Mouse (Mus musculus) cerebellum, adult 8-10 months (tissue): ENCODE results near the gene Helz2.

Experiments used
- DNase-seq: peaks from one replicate; pipeline ENCODE4 v3.0.0; 2022

The Helz2 gene

DNA sequence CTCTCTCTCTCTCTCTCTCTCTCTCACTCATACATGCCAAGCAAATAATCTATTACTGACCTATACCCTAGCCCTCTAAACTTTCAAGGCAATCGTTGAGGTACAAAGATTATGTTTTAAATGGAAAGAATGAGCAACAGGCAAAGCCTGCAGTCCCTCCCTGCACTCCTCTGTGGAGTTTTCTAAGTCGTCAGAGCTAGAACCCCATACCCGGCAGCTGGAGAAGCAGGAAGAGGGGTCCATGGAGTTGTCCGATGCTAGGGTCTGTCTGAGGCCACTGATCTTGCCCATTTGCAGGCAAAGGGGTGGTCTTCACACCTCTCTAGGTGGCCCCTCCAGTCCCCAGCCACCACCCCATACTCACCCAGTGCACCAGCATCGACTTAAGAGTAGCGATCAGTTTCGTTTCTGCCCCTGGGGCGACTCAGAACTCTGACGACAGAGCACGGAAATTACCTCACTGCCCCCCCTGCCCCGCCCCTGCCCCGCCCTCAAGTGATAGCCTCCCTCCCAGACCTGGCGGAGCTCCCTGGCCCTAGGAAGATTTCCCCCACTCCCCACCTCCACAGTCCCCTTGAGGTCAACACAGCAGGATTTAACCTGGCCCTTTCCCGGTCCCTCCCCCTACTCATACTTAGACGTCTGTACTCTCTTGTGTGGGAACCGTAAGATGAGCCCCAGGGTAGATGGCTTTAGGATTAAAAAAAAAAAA is at the start of gene Helz2:
Gene Helz2, minus strand, starts transcription at position 426 of the 712 bp plus-strand sequence.
- DNase-seq = no peak

DNA sequence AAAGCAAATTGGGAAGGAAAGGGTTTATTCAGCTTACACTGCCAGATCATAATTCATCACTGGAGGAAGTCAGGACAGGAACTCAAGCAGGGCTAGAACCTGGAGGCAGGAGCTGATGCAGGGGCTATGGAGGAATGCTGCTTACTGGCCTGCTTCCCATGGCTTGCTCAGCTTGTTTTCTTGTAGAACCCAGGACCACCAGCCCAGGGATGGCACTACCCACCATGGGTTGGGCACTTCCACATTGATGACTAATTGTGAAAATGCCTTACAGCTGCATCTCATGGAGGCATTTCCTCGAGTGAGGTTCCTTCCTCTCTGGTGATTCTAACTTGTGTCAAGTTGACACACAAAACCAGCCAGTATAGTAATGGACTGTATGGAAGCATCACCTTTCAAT is 49.1 kb upstream of the Helz2 start:
- DNase-seq = no peak

DNA sequence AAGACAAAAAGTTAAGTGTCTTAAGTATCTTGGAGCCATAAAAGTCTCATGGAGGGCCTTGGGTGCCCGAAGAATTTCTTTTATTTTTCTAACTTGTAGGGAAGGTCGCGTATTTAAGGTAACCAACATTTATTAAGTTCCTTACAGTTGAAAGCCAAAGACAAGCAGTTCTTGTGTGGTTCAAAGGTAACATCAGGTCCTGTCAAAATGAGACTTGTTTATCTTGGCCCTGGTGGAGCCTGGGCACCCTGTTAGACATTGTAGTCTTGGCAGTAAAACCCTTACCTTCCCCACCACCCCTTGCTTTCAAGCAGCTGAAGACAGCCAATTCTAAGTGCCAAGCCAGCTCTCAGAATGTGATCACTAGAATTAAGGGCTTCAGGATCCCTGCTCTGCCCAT is 46.9 kb upstream of the Helz2 start:
- no peak for DNase-seq

DNA sequence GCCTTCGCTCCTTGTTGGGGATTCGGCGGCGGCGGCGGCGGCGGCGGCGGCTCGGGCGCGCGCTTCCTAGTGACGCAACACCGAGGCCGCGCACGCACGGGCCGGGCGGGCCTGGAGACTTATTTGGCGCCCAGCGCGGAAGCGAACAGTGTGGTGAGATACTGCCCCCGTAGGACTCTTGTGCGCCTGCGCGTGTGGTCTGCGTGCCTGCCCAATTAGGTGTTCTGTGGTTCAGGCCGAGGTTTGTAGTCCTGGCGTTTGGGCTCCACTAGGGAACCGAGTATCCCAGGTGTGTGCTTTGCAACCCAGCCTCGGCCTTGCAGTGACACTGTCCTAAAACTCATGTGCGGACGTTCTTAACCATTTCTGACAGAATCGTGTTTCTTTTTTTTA is 46.1 kb upstream of the Helz2 start, which contains the start of gene Gmeb2:
Gene Gmeb2, minus strand, starts transcription at position 78 of the 393 bp plus-strand sequence.
- DNase-seq = peak; percentile 92

DNA sequence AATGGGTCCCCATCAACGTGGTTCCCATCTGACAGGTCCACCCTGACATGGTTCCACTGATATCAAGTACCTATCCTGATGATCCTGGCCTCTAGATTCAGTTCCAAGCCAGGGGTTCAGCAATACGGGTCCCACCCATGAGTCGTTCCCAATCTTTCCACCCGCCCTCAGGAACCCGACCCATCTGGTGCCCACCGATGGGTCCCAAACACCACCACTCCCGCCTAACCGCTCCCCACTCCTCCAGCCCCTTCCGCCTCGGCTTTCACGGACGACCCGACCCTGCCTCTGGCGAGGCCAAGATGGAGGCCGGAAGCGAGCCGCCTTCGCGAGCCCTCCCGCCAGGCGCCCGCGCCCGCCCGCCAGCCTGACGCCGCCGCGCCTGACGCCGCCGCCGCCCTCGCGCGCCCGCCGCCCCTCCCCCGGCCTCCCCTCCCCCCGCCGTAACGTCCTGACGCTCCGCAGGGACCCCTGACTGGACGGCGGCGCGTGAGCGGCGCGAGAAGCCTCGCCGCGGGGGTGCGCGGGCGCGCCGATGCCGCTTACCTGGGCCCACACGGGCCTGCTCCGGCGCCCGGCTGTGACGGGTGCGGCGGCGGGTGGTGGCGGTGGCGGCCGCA is 45.6 kb upstream of the Helz2 start:
- DNase-seq = peak; percentile 85

DNA sequence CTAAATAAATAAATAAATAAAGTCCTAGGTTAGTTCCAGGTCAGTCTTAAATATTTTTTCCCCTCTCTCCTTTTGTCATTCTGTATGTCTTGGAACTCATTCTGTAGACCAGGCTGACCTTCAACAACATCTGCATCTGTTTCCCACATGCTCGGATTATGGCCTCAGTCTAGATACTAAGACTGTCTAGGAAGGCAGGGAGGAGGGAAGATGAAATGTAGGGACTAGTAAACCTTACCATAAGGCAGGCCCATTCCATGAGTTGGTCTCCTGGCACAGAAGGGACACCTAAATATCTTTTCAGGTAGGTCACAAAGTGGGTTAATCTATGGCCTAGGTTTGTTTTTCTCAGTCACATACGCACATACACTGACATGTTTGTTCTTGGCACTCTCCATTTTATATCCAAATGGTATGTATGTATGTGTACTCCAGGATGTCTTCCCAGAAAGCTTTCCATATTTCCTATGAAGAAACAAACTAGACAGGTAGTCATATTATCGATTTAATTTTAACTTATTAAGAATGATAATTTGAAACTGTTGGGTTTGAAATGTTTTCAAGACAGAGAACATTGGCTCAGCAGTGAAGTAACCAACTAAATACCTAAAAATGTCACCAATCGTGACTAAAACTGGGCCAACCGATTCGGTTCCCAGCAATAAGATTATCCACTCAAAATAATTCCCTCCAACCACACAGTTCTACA is 45.0 kb upstream of the Helz2 start:
- no peak for DNase-seq

DNA sequence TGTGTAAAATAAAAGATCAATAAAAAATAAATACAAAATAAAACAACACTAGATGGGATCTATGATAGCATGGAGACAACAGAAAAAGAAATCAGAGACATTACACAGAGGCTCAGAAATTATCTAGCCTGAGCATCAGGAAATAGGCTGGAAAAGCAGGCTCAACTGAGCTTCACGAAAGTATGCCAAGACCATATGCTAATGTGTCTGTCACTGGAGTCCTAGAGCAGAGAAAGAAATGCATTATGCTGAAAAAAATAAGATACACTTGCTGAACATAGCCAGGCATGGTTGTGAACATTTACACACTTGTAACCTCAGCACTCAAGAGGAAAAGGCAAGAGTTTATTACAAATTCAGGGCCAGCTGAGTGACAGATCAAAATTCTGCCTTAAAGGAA is 38.1 kb upstream of the Helz2 start:
- DNase-seq = no peak

DNA sequence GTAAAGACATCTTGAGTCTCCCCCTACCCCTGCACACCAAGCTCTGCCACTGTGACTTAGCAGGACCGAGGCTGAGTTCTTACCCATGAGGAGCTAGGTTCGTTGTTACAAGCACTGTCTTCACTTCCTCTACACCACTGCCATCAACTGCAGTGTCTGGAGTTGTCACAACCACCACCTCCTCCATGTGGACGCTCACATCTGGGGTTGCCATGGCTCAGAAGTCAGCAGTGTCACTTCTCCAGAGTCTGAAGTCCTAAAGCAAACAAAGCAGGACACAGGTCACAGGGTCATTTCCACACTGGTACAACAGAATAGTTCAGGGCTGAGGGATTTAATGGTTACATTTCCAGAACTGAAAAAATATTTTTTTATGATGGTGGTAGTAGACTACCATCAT is 36.0 kb upstream of the Helz2 start:
- DNase-seq = no peak

DNA sequence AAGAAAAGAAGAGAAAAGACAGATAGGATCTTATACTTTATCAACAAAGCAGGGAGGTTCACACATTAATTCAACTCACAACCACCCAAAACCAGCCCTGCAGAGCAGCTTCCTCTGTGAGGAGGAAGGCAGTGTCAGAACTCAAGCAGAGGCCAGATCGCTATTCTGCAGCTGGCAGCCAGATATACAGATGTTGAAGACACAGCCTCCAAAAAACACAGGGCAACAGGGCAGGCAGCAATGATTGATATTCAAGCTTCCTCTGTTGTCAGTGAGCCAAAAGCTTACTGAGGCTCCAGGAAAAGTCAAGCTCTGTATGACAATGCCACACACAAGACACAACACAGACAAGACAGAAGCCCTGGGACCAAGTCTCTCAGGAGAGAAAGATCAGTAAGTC is 34.9 kb upstream of the Helz2 start:
- no peak for DNase-seq

DNA sequence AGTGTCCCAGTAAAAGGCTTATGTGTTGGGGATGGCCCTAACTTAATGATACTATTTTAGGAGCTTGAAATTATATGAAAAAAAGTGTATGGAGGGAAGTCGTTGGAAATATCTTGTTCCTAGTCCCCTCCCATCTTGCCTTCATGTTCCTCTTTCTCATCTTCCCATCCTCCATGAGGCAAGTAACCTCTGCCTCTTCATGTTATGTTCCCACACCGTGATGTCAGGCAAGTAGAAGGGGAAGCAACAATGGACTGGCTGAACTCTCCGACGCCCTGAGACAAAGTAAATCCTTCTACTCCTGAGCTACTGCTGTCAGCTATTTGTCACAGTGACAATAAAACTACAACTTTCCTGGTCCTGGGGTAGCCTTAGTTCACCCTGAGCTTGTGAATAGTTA is 32.8 kb upstream of the Helz2 start:
- no peak for DNase-seq

DNA sequence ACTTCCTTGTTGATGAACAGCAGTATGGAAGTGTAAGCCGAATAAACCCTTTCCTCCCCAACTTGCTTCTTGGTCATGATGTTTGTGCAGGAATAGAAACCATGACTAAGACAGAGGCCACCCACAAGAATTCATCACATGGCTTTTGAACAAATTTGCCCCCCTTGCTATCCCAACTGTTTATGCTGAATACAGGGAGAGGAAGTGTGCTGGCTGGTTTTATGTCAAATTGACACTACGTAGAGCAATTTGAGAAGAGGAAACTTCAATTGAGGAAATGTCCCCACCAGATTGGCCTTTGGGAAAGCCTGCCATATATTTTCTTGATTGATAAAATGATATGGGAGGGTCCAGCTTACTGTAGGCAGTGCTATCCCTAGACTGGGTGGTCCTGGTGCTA is 32.0 kb upstream of the Helz2 start:
- DNase-seq = no peak

DNA sequence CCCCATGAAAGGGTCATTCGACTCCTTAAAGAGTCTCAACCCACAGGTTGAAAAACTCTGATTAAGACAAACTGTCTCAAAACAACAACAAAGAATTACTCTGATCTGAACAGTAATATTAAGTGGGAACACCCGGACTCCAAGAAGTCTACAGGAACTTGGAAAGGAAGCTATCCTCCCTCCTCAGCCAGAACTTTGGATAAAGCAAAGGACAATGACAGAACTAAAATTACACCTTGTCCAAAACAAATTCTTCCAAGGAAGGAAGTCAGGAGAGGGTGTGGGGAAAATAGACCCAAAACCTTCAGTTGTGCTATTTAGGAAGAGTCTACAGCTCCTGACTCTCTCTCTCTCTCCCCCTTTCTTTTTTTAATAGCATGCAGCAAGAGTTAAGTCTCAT is 30.3 kb upstream of the Helz2 start:
- no peak for DNase-seq

DNA sequence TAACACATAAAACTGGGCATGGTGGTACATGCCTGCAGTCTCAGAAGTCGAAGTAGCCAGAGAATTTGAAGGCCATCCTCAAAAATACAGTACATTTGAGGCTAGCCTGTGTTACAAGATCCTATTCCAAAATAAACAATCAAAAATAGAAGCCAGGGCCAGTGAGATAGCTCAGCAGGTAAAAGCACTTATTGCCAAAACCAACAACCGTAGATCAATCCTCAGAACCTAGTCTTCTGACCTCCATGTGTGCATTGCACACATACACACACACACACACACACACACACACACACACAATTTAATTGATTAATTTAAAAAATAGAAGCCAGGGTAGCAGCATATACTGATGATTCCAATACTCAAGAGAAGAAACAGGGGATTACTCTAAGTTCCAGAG is 25.0 kb upstream of the Helz2 start:
- DNase-seq = no peak

DNA sequence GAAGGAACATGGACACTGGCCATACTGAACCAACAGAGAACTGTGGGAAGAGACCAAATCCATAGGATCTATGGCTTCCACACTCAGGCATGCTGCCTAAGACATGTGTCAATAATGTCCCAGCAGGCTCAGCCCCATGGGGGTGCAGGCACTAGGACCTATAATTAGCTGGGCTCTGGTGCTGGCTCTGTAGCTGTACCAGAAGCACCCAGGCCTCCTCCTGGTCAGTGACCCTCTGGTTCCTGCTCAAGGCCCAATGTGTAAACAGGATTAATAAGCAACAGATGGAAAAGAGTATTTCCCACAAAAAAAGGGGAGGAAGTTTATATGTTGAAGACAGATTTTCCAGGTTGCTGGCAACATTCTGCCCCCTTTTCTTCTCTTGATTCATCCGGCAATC is 11.4 kb upstream of the Helz2 start:
- DNase-seq = no peak

DNA sequence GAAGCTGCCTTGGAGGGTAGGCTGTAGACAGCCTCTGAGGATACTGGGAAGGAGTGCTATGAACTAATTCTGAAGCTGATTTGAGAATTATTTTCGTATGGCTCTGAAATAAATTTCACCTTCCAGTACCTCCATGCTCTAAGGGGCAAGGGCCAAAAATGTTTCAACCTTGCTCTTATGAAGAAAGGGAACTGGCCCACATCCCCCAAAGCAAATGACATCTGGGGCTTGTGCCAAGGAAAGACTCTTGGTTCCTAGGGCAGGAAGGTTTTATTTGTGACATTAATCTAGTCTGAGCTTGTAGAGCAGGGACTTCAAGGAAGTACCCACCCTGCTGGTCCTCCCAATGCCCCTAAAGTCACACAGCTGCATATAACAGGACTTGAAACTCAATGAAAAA is 10.0 kb upstream of the Helz2 start:
- no peak for DNase-seq

DNA sequence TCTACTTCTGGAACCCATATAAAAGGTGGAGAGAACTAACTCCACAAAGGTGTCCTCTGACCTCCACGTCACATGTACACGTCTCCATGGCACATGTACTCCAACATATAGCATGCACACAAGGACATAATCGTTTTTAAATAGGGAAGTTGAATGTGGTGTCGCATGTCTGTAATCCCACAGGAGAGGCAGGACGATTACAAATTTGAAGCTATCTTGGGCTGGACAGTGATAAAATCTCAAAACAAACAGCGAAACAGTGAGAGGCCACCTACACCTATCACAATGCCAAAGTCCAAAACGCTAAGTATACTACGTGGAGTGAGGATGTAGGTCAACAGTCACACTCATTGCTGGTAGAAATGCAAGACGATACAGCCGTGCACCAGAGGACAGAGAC is 7.4 kb upstream of the Helz2 start:
- no peak for DNase-seq

DNA sequence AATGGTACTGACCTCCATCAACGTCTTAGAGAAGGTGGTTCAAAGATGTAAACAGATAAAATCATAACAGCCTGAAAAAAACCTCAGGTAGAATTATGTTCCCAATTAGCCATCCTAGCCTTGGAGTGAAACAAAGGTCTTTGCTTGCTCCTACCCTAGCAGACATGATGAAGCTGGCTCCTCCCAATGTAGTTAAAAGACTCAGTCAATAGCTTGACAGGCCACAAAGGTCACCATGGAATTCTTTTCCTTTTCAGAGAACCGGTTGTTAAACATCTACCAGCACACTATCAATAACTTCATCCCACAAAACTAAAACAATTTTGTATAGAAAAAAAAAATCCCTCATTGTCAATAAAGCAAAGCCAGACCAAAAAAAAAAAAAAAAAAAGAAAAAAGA is 3.2 kb upstream of the Helz2 start:
- no peak for DNase-seq

DNA sequence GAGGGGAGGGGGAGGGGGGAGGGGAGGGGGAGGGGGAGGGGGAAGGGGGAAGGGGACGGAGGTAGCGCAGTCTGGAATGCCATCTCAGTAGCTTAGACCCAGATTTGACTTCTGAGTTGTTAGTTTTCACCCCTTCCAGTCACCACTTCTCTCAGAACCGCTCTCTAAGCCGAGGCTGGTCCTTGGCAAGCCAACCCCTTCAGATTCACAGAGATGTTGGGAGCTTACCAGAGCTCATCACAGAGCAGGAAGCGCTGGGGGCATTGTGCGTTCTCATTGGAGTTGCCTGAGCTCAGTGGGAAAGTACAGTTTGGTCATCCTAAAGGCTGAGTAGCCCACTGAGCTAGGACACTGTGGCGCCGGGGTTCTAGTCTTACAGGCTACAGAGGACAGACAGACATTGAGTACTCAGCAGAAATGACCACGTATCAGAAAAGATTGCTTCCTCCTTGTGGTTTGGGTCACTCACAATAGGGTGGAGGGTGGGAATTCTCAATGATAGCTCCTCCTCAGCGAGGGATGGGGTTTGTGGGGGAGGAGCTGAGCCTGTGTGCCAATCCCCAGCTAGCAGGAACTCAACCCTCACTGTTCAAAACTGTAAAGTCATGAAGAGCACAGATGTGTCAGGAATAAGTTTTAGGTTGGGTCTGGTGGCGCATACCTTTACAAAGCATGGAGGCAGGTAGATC is 2.0 kb upstream of the Helz2 start:
- no peak for DNase-seq

DNA sequence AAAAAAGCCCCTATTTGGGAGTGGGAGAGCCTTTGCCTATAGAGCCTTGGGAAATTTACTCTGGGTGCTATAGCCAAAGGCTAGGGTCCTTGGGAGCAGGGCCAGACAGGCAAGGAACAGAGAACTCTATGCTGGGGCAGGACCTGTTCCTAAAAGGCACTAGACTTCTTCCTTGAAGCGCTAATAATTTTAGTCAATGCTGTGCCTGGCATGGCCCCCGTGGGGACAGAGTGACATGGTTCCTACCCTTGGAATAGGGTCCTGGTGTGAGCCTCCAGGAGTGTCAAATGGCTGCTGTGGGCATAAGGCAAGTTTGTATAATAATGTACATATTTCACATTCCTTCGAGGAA is 463 bp upstream of the Helz2 start:
- no peak for DNase-seq

DNA sequence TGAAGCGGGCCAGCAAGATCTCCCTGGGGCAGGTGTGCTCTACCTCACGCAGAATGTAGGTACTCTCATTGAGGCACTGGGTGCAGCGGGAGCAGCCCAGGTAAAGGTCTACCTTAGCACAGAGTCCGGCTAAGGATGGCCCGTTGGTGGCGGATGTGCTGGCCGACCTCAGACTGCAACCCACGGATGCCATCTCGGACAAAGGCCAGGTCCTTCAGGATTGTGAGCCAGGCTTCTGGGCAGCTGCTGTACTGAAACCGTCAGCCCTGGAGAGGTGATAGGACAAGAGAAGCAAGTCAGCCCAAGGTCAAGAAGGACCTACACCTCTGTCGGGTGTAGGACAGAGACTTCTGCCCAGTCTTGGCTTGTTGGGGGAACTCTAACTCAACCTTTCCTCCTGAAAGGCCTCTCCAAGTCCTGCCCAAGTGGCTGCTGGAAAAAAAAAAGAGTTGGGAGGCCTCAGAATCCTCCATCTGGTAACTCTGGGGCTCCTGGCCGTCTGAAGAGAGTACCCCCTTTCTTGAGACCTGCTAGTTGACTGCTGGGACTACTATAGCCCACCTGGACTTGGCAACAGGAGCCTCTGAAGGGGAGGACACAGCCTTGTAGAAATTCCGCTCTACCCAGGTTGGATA is 904 bp downstream of the Helz2 start:
- DNase-seq = no peak

DNA sequence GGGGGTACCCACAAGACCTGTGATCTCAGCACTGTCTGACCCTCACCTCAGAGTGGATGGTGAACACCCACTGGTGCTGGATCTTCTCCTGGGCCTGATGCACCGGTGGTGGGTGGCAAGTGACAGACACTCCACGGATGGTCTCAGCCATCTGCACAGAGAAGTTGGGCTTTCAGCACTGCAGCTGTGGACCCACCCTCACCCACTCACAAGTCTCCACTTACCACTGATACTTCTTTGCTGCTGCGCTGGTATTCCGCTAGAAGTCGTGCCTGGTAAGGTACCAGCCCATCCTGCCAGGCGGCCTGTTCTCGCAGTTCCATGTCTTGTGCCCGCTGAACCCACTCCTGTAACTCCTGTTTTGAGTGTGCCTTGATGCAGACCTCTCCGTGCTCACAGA is 2.6 kb downstream of the Helz2 start:
- DNase-seq = no peak

DNA sequence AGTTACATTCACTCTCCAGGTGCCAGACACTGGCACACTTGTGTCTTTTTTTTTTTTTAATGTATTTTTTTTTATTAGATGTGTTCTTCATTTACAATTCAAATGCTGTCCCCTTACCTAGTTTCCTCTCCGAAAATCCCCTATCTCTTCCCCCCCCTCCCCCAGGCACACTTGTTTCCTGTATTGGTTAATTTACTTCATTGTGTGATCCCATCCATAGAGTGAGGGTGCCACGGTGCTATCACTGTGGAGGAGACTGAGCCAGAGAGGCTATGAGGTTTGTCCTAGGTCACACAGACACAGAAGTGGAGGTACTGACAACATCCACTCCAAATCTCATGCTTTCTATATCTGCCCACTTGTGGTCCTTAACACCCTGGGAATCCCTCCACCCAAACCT is 3.0 kb downstream of the Helz2 start:
- no peak for DNase-seq

DNA sequence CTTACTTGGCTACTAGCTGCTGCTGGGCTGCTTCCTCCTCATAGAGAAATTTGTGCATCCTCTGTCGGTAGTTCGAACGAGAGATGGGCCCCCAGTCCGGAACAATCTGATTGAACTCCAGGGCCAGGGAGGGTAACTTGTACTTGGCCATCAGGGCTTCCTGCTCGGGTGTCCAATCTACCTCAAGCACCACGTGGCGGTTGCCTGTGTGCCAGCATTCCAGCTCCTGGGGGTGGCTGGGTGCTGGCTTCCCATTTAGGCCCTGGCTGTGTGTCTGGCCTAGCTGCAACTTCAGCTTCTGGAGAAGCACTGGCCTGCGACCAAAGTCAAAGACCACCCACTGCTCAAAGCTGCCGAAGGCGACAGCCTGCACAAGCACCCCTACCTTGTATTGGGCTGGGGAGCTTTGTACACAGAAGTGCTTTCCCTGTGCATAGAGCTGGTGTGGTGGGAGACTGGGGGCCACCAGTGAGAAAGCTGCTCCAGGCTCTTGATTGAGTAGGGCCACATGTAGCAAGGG is 3.7 kb downstream of the Helz2 start:
- DNase-seq = no peak
